Mouse (Mus musculus): ENCODE measurements around the gene Csrp3. TPM values are rescaled to one million over a fixed set of nuclear protein-coding genes. Genes with fewer than 3 reads are reported as not detected.

Csrp3 gene
- polyA plus RNA-seq, 1 experiment from 2014 or later, result 27.8 TPM

DNA sequence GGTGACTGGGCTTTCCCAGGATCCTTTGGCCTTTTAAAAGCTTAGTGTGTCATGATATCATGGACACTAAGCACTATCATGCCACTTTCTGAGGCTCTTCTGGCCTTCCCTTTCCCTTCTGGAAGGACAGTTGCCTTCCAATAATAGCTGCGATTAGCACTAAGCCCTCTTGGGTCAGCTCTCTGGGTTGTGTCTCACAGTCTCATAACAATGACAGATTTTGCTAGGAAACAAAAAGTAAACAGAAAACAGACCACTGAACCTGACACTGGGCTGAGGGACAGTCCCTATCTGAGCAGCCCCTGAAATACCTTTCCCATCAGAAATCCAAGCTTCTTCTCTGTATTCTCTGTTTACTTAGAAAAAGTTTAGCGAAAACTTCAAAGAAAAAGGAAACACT lies 7.3 kb downstream of the Csrp3 start:
- Histone ChIP-seq H3K27ac (no peak overlapping the region), H3K9ac (no peak overlapping the region), H3K27me3 (no peaks in the 10 kb centered on the region), H3K36me3 (no peaks in the 10 kb centered on the region), H3K9me3 (no peaks in the 10 kb centered on the region), H3K4me1 (peaks cover 7% of the 10 kb centered on the region), H3K4me3 (no peak overlapping the region), H3K4me2 (replicated peaks) (no peak overlapping the region)
- ATAC-seq (ENCODE audit: low FRiP score, low read depth), result no peak
- WGBS, result 81% methylated on average over 2 of the region's 2 CpGs

DNA sequence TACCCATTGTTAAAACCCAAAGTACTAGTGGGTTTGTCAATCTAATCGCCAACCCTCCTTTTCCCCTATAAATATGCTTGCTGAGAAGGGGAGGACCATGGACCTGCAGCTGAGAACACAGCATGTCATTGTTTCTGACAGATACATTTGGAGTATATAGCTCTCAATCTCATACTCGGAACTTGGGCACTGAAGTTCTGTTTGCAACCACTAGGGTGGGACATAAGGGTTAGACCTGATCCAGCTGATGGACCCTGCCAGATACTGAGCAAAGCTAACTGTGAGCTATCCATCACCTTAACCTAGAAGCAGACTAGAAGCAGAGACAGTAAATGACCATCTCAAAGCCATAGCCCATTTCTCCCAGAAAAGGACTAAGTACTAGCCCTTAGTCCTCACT lies 9.4 kb downstream of the Csrp3 start:
- H3K4me2 ChIP-seq (replicated peaks), result no peak overlapping the region
- no peak overlapping the region for H3K27ac ChIP-seq
- no peaks in the 10 kb centered on the region for H3K36me3 ChIP-seq
- H3K27me3 ChIP-seq, result no peaks in the 10 kb centered on the region
- 59% methylated on average over 2 of the region's 2 CpGs for WGBS
- no peak for ATAC-seq (ENCODE audit: low FRiP score, low read depth)
- H3K4me3 ChIP-seq, result no peak overlapping the region
- no peak overlapping the region for H3K9ac ChIP-seq
- H3K9me3 ChIP-seq, result no peaks in the 10 kb centered on the region
- H3K4me1 ChIP-seq, result peaks cover 3% of the 10 kb centered on the region; the same call in 1 of the 2 replicates

GRCm38 (mm10) chr7:48836949-48837348 lies 10.9 kb downstream of the Csrp3 start:
- Histone ChIP-seq H3K4me3 (no peak overlapping the region), H3K4me2 (replicated peaks) (no peak overlapping the region), H3K27ac (no peak overlapping the region), H3K9me3 (no peaks in the 10 kb centered on the region), H3K9ac (no peak overlapping the region), H3K36me3 (no peaks in the 10 kb centered on the region), H3K4me1 (peaks cover 3% of the 10 kb centered on the region; the same call in 1 of the 2 replicates), H3K27me3 (no peaks in the 10 kb centered on the region)
- ATAC-seq (ENCODE audit: low FRiP score, low read depth), result no peak
- WGBS, result 66% methylated on average over 6 of the region's 6 CpGs

- peaks cover 3% of the 10 kb centered on the region; the same call in 1 of the 2 replicates for H3K4me1 ChIP-seq
- ATAC-seq (ENCODE audit: low FRiP score, low read depth), result no peak
- 81% methylated on average over 12 of the region's 12 CpGs for WGBS
- H3K9ac ChIP-seq, result no peak overlapping the region
- H3K27me3 ChIP-seq, result no peaks in the 10 kb centered on the region
- H3K27ac ChIP-seq, result no peak overlapping the region
- no peaks in the 10 kb centered on the region for H3K36me3 ChIP-seq
- no peak overlapping the region for H3K4me2 ChIP-seq (replicated peaks)
- no peak overlapping the region for H3K4me3 ChIP-seq
- H3K9me3 ChIP-seq, result no peaks in the 10 kb centered on the region
Measured at GRCm38 (mm10) chr7:48834989-48835626, 12.7 kb downstream of the Csrp3 start.

GRCm38 (mm10) chr7:48834371-48834970 lies 13.4 kb downstream of the Csrp3 start:
- H3K36me3 ChIP-seq, result no peaks in the 10 kb centered on the region
- H3K27me3 ChIP-seq, result no peaks in the 10 kb centered on the region
- no peaks in the 10 kb centered on the region for H3K9me3 ChIP-seq
- no peak overlapping the region for H3K27ac ChIP-seq
- ATAC-seq (ENCODE audit: low FRiP score, low read depth), result 0 out of 2 replicates have a peak, but pooled peaks have one; percentile 19
- no peak overlapping the region for H3K4me2 ChIP-seq (replicated peaks)
- peaks cover 3% of the 10 kb centered on the region; the same call in 1 of the 2 replicates for H3K4me1 ChIP-seq
- no peak overlapping the region for H3K9ac ChIP-seq
- WGBS, result 53% methylated on average over 4 of the region's 4 CpGs
- H3K4me3 ChIP-seq, result no peak overlapping the region

GRCm38 (mm10) chr7:48832735-48833134 lies 15.1 kb downstream of the Csrp3 start:
- Histone ChIP-seq H3K27ac (no peak overlapping the region), H3K27me3 (no peaks in the 10 kb centered on the region)
- ATAC-seq (ENCODE audit: low FRiP score, low read depth), result no peak

GRCm38 (mm10) chr7:48830395-48830794 lies 17.4 kb downstream of the Csrp3 start:
- Histone ChIP-seq H3K9ac (no peak overlapping the region), H3K9me3 (no peaks in the 10 kb centered on the region), H3K4me2 (replicated peaks) (no peak overlapping the region), H3K27me3 (no peaks in the 10 kb centered on the region), H3K4me1 (peaks cover 3% of the 10 kb centered on the region; the same call in 1 of the 2 replicates), H3K36me3 (peaks cover 26% of the 10 kb centered on the region), H3K4me3 (no peak overlapping the region), H3K27ac (no peak overlapping the region)
- ATAC-seq (ENCODE audit: low FRiP score, low read depth), result no peak
- 36% methylated on average over 2 of the region's 2 CpGs for WGBS

More at GRCm38 (mm10) chr7:48832735-48833134, 15.1 kb downstream of the Csrp3 start:
- Histone ChIP-seq H3K4me2 (replicated peaks) (no peak overlapping the region), H3K4me1 (peaks cover 3% of the 10 kb centered on the region; the same call in 1 of the 2 replicates), H3K4me3 (no peak overlapping the region), H3K36me3 (peaks cover 5% of the 10 kb centered on the region), H3K9me3 (no peaks in the 10 kb centered on the region), H3K9ac (no peak overlapping the region)
- WGBS, result 85% methylated on average over 1 of the region's 1 CpGs

- no peaks in the 10 kb centered on the region for H3K27me3 ChIP-seq
- H3K4me2 ChIP-seq (replicated peaks), result no peak overlapping the region
- peaks cover 36% of the 10 kb centered on the region for H3K36me3 ChIP-seq
- H3K9ac ChIP-seq, result no peak overlapping the region
- 71% methylated on average over 5 of the region's 5 CpGs for WGBS
- H3K27ac ChIP-seq, result no peak overlapping the region
- no peaks in the 10 kb centered on the region for H3K9me3 ChIP-seq
- H3K4me1 ChIP-seq, result no peaks in the 10 kb centered on the region
- no peak for ATAC-seq (ENCODE audit: low FRiP score, low read depth)
- H3K4me3 ChIP-seq, result no peak overlapping the region
Measured at GRCm38 (mm10) chr7:48829177-48829910, 18.5 kb downstream of the Csrp3 start.

- Histone ChIP-seq H3K4me2 (replicated peaks) (no peak overlapping the region), H3K9ac (no peak overlapping the region), H3K27ac (no peak overlapping the region), H3K4me1 (no peaks in the 10 kb centered on the region), H3K9me3 (no peaks in the 10 kb centered on the region), H3K36me3 (peaks cover 69% of the 10 kb centered on the region), H3K27me3 (no peaks in the 10 kb centered on the region), H3K4me3 (no peak overlapping the region)
- WGBS, result 87% methylated on average over 6 of the region's 6 CpGs
- no peak for ATAC-seq (ENCODE audit: low FRiP score, low read depth)
Measured at GRCm38 (mm10) chr7:48825170-48825569, 22.7 kb downstream of the Csrp3 start.

DNA sequence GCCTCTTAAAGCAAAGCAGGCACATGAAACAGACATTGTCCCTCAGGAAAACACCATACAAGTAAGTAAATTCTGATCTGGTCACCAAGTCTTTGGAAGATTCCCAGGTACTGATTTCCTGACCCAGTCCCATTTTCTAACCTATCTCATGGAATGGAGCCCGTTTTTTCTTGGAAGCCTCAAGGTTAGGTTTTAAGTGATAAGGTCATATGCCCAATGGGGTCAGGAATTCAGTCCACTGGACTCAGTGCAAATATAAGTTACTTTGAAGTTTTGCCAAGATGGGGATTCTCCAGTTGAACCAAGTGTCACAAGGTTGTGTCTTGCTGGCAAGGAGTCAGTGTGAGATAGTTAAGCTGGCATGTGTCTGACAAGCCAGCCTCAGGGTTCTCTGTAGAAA lies 23.2 kb downstream of the Csrp3 start:
- Histone ChIP-seq H3K4me2 (replicated peaks) (no peak overlapping the region), H3K9me3 (no peaks in the 10 kb centered on the region), H3K27ac (no peak overlapping the region), H3K36me3 (peaks cover 74% of the 10 kb centered on the region), H3K9ac (no peak overlapping the region), H3K4me1 (no peaks in the 10 kb centered on the region), H3K27me3 (no peaks in the 10 kb centered on the region), H3K4me3 (no peak overlapping the region)
- ATAC-seq (ENCODE audit: low FRiP score, low read depth), result no peak
- 82% methylated on average over 1 of the region's 1 CpGs for WGBS

GRCm38 (mm10) chr7:48823621-48824020 lies 24.2 kb downstream of the Csrp3 start:
- 93% methylated on average over 3 of the region's 3 CpGs for WGBS
- Histone ChIP-seq H3K4me2 (replicated peaks) (no peak overlapping the region), H3K36me3 (peaks cover 85% of the 10 kb centered on the region), H3K27me3 (no peaks in the 10 kb centered on the region), H3K9ac (no peak overlapping the region), H3K27ac (no peak overlapping the region), H3K9me3 (no peaks in the 10 kb centered on the region), H3K4me3 (no peak overlapping the region), H3K4me1 (no peaks in the 10 kb centered on the region)
- ATAC-seq (ENCODE audit: low FRiP score, low read depth), result no peak

GRCm38 (mm10) chr7:48821654-48822053 lies 26.2 kb downstream of the Csrp3 start:
- Histone ChIP-seq H3K36me3 (peaks cover 80% of the 10 kb centered on the region), H3K4me1 (no peaks in the 10 kb centered on the region), H3K4me2 (replicated peaks) (no peak overlapping the region), H3K27me3 (no peaks in the 10 kb centered on the region), H3K9ac (no peak overlapping the region), H3K27ac (no peak overlapping the region), H3K9me3 (no peaks in the 10 kb centered on the region), H3K4me3 (no peak overlapping the region)
- ATAC-seq (ENCODE audit: low FRiP score, low read depth), result no peak
- 89% methylated on average over 5 of the region's 5 CpGs for WGBS

Data from limb, embryonic 13.5 days (tissue).